Mouse (Mus musculus) liver, embryonic 12.5 days (tissue): ENCODE results near the gene Slc26a11. TPM values are rescaled to one million over a fixed set of nuclear protein-coding genes. Genes with fewer than 3 reads are reported as not detected.

Experiments used
- ATAC-seq: fragments of 200-750 bp; cut with Nextera tagmentation; 2 replicates; pipeline ENCODE4 v1.8.0; 2017; ENCODE audit warnings: moderate number of reproducible peaks, mild to moderate bottlenecking, moderate library complexity
- H3K27ac ChIP-seq: fragments of 300-500 bp; sonication (generic); 2 replicates; pipeline ENCODE4 v1.5.1; 2016; ENCODE audit warnings: mild to moderate bottlenecking
- H3K27me3 ChIP-seq: fragments of 300-500 bp; sonication (generic); replicated peaks from 2 replicates; pipeline ENCODE4 v1.6.1; 2016; ENCODE audit warnings: mild to moderate bottlenecking, moderate library complexity
- H3K36me3 ChIP-seq: fragments of 300-500 bp; sonication (generic); 2 replicates; pipeline ENCODE4 v1.6.1; 2016; ENCODE audit warnings: mild to moderate bottlenecking, moderate library complexity
- H3K4me1 ChIP-seq: fragments of 300-500 bp; sonication (generic); 2 replicates; pipeline ENCODE4 v1.6.1; 2016
- H3K4me2 ChIP-seq: fragments of 300-500 bp; sonication (generic); 2 replicates; pipeline ENCODE4 v1.6.1; 2016; ENCODE audit warnings: mild to moderate bottlenecking, moderate library complexity
- H3K4me3 ChIP-seq: fragments of 300-500 bp; sonication (generic); 2 replicates; pipeline ENCODE4 v1.5.1; 2016; ENCODE audit warnings: mild to moderate bottlenecking, moderate library complexity
- H3K9ac ChIP-seq: fragments of 300-500 bp; sonication (generic); 2 replicates; pipeline ENCODE4 v1.6.1; 2016; ENCODE audit warnings: mild to moderate bottlenecking, moderate library complexity
- H3K9me3 ChIP-seq: fragments of 300-500 bp; sonication (generic); replicated peaks from 2 replicates; pipeline ENCODE4 v1.6.1; 2016; ENCODE audit warnings: mild to moderate bottlenecking, moderate library complexity
- WGBS: fragments of 180-500 bp; shearing (Covaris S2); methylation state at CpG from one replicate; pipeline ENCODE4 v1.1.7; 2016; ENCODE audit not compliant: insufficient replicate concordance; 5-methylcytosine and 5-hydroxymethylcytosine counted together
- polyA plus RNA-seq: library from polyadenylated mRNA; unstranded; fragments of >200 nt; fragmentation: Nextera tagmentation; extraction: Ambion mirVana; gene quantifications from 2 replicates; pipeline ENCODE4 v1.2.1, GENCODE M21; 2016

Slc26a11 gene
- polyA plus RNA-seq, 1 experiment from 2014 or later: 2.6 TPM

DNA sequence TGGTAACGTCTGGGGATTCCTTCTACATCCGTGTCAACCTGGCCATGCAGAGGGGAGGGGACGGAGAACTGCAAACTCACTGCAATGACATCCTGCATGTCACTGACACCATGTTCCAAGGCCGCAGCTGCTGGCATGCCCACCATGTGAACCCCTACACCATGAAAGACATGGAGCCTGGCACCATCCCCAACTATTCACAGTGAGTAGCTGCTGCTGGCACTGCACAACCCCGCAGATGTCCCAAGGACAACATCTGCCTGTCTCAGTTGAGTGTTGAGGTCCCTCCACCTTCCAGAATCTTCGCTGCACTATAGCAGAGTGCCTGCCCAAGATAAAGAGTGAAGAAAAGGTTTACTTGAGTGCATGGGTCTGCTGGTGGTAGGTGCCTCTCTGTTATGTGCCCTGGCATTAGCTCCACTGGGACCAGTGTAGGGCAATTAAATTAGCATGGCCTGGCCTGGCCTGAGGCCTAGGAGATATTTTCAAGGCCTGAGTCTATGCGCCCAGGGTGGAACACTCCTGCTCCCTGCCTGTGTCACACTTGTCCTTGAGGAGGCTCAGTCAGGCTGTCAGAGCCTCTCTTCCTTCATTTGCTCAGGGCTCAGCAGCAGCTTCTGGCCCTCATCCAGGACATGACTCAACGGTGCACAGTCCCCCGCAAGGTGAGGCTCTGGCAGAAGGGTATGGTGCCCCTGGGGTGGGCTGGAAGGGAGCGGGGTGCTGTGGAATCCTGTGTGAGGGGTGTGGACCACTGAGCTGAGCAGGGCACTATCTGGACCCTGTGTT is 16.9 kb upstream of the Slc26a11 start:
- no peak overlapping the region for H3K9ac ChIP-seq
- no peak overlapping the region for H3K4me2 ChIP-seq
- no peak for ATAC-seq
- H3K4me3 ChIP-seq: no peak overlapping the region
- peaks cover 6% of the 10 kb centered on the region for H3K4me1 ChIP-seq
- H3K27ac ChIP-seq: no peak overlapping the region
- H3K9me3 ChIP-seq: no peaks in the 10 kb centered on the region
- H3K36me3 ChIP-seq: no peaks in the 10 kb centered on the region
- peaks cover 18% of the 10 kb centered on the region for H3K27me3 ChIP-seq
- 67% methylated on average over 10 of the region's 10 CpGs for WGBS

DNA sequence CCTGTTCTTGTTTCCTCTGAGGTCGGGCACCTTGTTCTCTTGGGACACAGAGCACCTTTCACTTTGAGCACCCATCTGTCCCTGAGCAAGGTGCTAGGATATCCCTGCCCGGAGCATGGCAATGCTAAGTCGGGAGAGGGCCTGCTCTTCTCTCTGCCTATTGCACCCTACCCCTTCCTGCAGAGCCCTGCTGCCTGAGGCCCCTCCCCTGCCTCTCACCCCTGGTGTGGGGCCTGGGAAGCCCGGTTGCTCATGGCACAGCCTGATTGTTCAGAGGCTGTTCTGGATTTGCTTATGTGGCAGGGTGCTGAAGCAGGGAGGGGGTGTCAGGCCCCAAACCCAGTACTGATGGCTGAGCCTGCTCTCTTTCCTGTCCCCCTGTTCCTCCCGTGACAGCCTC is 16.2 kb upstream of the Slc26a11 start:
- Histone ChIP-seq H3K4me3 (no peak overlapping the region), H3K27ac (no peak overlapping the region), H3K4me1 (peaks cover 6% of the 10 kb centered on the region), H3K36me3 (no peaks in the 10 kb centered on the region), H3K4me2 (no peak overlapping the region), H3K9ac (no peak overlapping the region), H3K27me3 (peaks cover 11% of the 10 kb centered on the region), H3K9me3 (no peaks in the 10 kb centered on the region)
- 43% methylated on average over 5 of the region's 5 CpGs for WGBS
- ATAC-seq: no peak

DNA sequence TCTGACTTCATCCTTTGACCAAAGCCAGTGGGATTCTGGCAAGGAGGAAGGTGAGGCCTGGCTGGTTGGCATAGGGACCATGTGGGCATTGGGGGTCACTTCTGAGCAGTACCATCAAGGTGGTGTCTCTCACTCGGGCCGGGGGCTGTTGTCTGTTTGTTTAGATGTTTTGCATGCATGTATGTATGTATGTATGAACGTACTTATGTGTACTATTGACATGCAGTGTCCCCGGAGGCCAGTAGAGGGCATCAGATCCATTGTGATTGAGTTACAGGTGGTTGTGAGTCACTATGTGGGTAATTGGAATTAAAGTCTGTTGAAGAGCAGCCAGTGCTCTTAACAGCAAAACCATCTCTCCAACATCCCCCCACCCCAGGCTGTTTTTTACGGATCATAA is 15.7 kb upstream of the Slc26a11 start:
- Histone ChIP-seq H3K36me3 (no peaks in the 10 kb centered on the region), H3K4me1 (peaks cover 6% of the 10 kb centered on the region), H3K4me3 (no peak overlapping the region), H3K9ac (no peak overlapping the region), H3K27me3 (peaks cover 11% of the 10 kb centered on the region), H3K27ac (no peak overlapping the region), H3K9me3 (no peaks in the 10 kb centered on the region), H3K4me2 (no peak overlapping the region)
- WGBS: 2% methylated on average over 5 of the region's 5 CpGs
- no peak for ATAC-seq

- Histone ChIP-seq H3K9ac (no peak overlapping the region), H3K27ac (no peak overlapping the region), H3K4me1 (peaks cover 16% of the 10 kb centered on the region), H3K4me3 (no peak overlapping the region), H3K36me3 (peaks cover 12% of the 10 kb centered on the region; the same call in 1 of the 2 replicates), H3K4me2 (no peak overlapping the region), H3K27me3 (peaks cover 5% of the 10 kb centered on the region; the same call in 1 of the 2 replicates), H3K9me3 (no peaks in the 10 kb centered on the region)
- WGBS: 75% methylated on average over 8 of the region's 8 CpGs
- no peak for ATAC-seq
Measured at GRCm38 (mm10) chr11:119344178-119344577, 11.2 kb upstream of the Slc26a11 start.

GRCm38 (mm10) chr11:119344865-119345264 is 10.5 kb upstream of the Slc26a11 start:
- no peak for ATAC-seq
- H3K27me3 ChIP-seq: 0 out of 2 replicates have a peak, but pooled peaks cover 4% of the 10 kb centered on the region
- no peaks in the 10 kb centered on the region for H3K9me3 ChIP-seq
- H3K9ac ChIP-seq: no peak overlapping the region
- WGBS: 44% methylated on average over 6 of the region's 6 CpGs
- H3K4me3 ChIP-seq: no peak overlapping the region
- peaks cover 12% of the 10 kb centered on the region; the same call in 1 of the 2 replicates for H3K36me3 ChIP-seq
- no peak overlapping the region for H3K27ac ChIP-seq
- H3K4me1 ChIP-seq: peaks cover 16% of the 10 kb centered on the region
- H3K4me2 ChIP-seq: no peak overlapping the region

- peaks cover 12% of the 10 kb centered on the region; the same call in 1 of the 2 replicates for H3K36me3 ChIP-seq
- no peak for ATAC-seq
- no peak overlapping the region for H3K4me2 ChIP-seq
- H3K27ac ChIP-seq: no peak overlapping the region
- H3K27me3 ChIP-seq: 0 out of 2 replicates have a peak, but pooled peaks cover 3% of the 10 kb centered on the region
- H3K9ac ChIP-seq: no peak overlapping the region
- no peak overlapping the region for H3K4me3 ChIP-seq
- H3K9me3 ChIP-seq: no peaks in the 10 kb centered on the region
- peaks cover 16% of the 10 kb centered on the region for H3K4me1 ChIP-seq
- 38% methylated on average over 4 of the region's 4 CpGs for WGBS
Measured at GRCm38 (mm10) chr11:119347125-119347524, 8.2 kb upstream of the Slc26a11 start.

GRCm38 (mm10) chr11:119352113-119352512 is 3.2 kb upstream of the Slc26a11 start:
- no peak for ATAC-seq
- Histone ChIP-seq H3K27ac (no peak overlapping the region), H3K36me3 (no peaks in the 10 kb centered on the region), H3K4me1 (peaks cover 32% of the 10 kb centered on the region), H3K27me3 (0 out of 2 replicates have a peak, but pooled peaks cover 5% of the 10 kb centered on the region), H3K9ac (no peak overlapping the region), H3K4me2 (no peak overlapping the region), H3K9me3 (no peaks in the 10 kb centered on the region), H3K4me3 (no peak overlapping the region)
- 43% methylated on average over 7 of the region's 7 CpGs for WGBS

DNA sequence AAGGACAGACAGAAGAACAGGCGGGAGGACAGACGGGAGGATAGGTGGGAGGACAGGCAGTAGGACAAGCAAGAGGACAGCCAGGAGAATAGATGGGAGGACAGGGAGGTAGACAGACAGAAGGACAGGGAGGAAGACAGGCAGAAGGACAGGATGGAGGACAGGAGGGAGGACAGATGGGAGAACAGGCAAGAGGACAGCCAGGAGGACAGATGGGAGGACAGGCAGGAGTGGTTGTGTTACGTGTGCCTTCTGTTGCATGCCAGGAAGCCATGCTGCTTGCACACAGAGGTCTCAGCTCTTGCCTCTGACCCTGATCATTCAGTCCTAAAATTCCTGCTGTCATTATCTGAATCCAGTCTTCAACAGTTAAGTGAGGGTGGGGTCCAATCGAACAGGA is 1.4 kb upstream of the Slc26a11 start:
- ATAC-seq: no peak
- Histone ChIP-seq H3K4me2 (peak overlapping the region; percentile 93), H3K9ac (no peak overlapping the region), H3K4me1 (peaks cover 27% of the 10 kb centered on the region), H3K27ac (no peak overlapping the region), H3K9me3 (no peaks in the 10 kb centered on the region), H3K27me3 (0 out of 2 replicates have a peak, but pooled peaks cover 5% of the 10 kb centered on the region), H3K4me3 (no peak overlapping the region), H3K36me3 (no peaks in the 10 kb centered on the region)
- WGBS: 62% methylated on average over 4 of the region's 4 CpGs

- H3K4me3 ChIP-seq: peak overlapping the region; percentile 71
- no peaks in the 10 kb centered on the region for H3K9me3 ChIP-seq
- under 1% methylated on average over 23 of the region's 23 CpGs for WGBS
- H3K27me3 ChIP-seq: 0 out of 2 replicates have a peak, but pooled peaks cover 5% of the 10 kb centered on the region
- no peaks in the 10 kb centered on the region for H3K36me3 ChIP-seq
- peak overlapping the region; percentile 75 for H3K9ac ChIP-seq
- ATAC-seq: peak; percentile 72
- H3K27ac ChIP-seq: peak overlapping the region; percentile 78
- H3K4me1 ChIP-seq: peaks cover 27% of the 10 kb centered on the region
- H3K4me2 ChIP-seq: peak overlapping the region; percentile 93
Measured at GRCm38 (mm10) chr11:119354798-119355442, 437 bp upstream of the Slc26a11 start.

GRCm38 (mm10) chr11:119359089-119359488 is 3.7 kb downstream of the Slc26a11 start:
- WGBS: 84% methylated on average over 10 of the region's 10 CpGs

GRCm38 (mm10) chr11:119362769-119363533 is 7.6 kb downstream of the Slc26a11 start:
- WGBS: 27% methylated on average over 11 of the region's 11 CpGs

More at GRCm38 (mm10) chr11:119359089-119359488, 3.7 kb downstream of the Slc26a11 start:
- Histone ChIP-seq H3K4me3 (no peak overlapping the region), H3K27me3 (no peaks in the 10 kb centered on the region), H3K36me3 (0 out of 2 replicates have a peak, but pooled peaks cover 3% of the 10 kb centered on the region), H3K9ac (no peak overlapping the region), H3K4me1 (peaks cover 29% of the 10 kb centered on the region), H3K9me3 (no peaks in the 10 kb centered on the region), H3K4me2 (no peak overlapping the region), H3K27ac (no peak overlapping the region)
- ATAC-seq: no peak

More at GRCm38 (mm10) chr11:119362769-119363533, 7.6 kb downstream of the Slc26a11 start:
- H3K27me3 ChIP-seq: no peaks in the 10 kb centered on the region
- ATAC-seq: peak; percentile 30
- H3K4me2 ChIP-seq: peak overlapping the region; percentile 38
- H3K4me3 ChIP-seq: no peak overlapping the region
- H3K36me3 ChIP-seq: peaks cover 11% of the 10 kb centered on the region; the same call in 1 of the 2 replicates
- no peaks in the 10 kb centered on the region for H3K9me3 ChIP-seq
- H3K27ac ChIP-seq: no peak overlapping the region
- H3K4me1 ChIP-seq: peaks cover 7% of the 10 kb centered on the region
- H3K9ac ChIP-seq: no peak overlapping the region; the same call in 1 of the 2 replicates
